Mouse (Mus musculus): ENCODE results near the gene Btbd8.

Btbd8 gene

GRCm38 (mm10) chr5:107437464-107438281, at the start of gene Btbd8:
Btbd8 (plus strand) TSS chr5:107437997.
- in situ Hi-C loops (cut with MboI; ENCODE audit: unreplicated experiment in 2 of 2): loop anchor here in 1 of 2 experiments (10.0 kb wide), 1 partner anchor 997 kb away; the partner anchor contains the start of gene Atp5k

GRCm38 (mm10) chr5:107389373-107389772, 48.4 kb upstream of the Btbd8 start:
- in situ Hi-C loops (cut with MboI; ENCODE audit: unreplicated experiment in 2 of 2): no loop called here

- in situ Hi-C loops (cut with MboI; ENCODE audit: unreplicated experiment in 2 of 2): no loop called here
These were observed 43.4 kb upstream of the Btbd8 start for GRCm38 (mm10) chr5:107394437-107394836.

GRCm38 (mm10) chr5:107402436-107402835, 35.4 kb upstream of the Btbd8 start, which contains the start of gene Ephx4:
Ephx4 (plus strand) TSS chr5:107402736.
- in situ Hi-C loops (cut with MboI; ENCODE audit: unreplicated experiment in 2 of 2): no loop called here

GRCm38 (mm10) chr5:107403011-107403946, 34.5 kb upstream of the Btbd8 start:
- in situ Hi-C loops (cut with MboI; ENCODE audit: unreplicated experiment in 2 of 2): no loop called here

GRCm38 (mm10) chr5:107403947-107404684, 33.7 kb upstream of the Btbd8 start:
- in situ Hi-C loops (cut with MboI; ENCODE audit: unreplicated experiment in 2 of 2): no loop called here

GRCm38 (mm10) chr5:107405361-107405760, 32.4 kb upstream of the Btbd8 start:
- in situ Hi-C loops (cut with MboI; ENCODE audit: unreplicated experiment in 2 of 2): no loop called here

- in situ Hi-C loops (cut with MboI; ENCODE audit: unreplicated experiment in 2 of 2): no loop called here
These were observed 27.5 kb upstream of the Btbd8 start for GRCm38 (mm10) chr5:107410305-107410704.

- in situ Hi-C loops (cut with MboI; ENCODE audit: unreplicated experiment in 2 of 2): no loop called here
These were observed 26.5 kb upstream of the Btbd8 start for GRCm38 (mm10) chr5:107411326-107411725.

- in situ Hi-C loops (cut with MboI; ENCODE audit: unreplicated experiment in 2 of 2): no loop called here
These were observed 25.5 kb upstream of the Btbd8 start for GRCm38 (mm10) chr5:107412285-107412684.

GRCm38 (mm10) chr5:107415098-107415497, 22.7 kb upstream of the Btbd8 start:
- in situ Hi-C loops (cut with MboI; ENCODE audit: unreplicated experiment in 2 of 2): no loop called here

- in situ Hi-C loops (cut with MboI; ENCODE audit: unreplicated experiment in 2 of 2): no loop called here
These were observed 16.1 kb upstream of the Btbd8 start for GRCm38 (mm10) chr5:107421676-107422075.

- in situ Hi-C loops (cut with MboI; ENCODE audit: unreplicated experiment in 2 of 2): loop anchor here in 1 of 2 experiments (10.0 kb wide), 1 partner anchor 1004 kb away; the partner anchor contains the start of gene Atp5k
These were observed 6.5 kb upstream of the Btbd8 start, which contains the start of gene Lpcat2b for GRCm38 (mm10) chr5:107431249-107431648. Lpcat2b (plus strand) TSS chr5:107431549.

GRCm38 (mm10) chr5:107434001-107434400, 3.8 kb upstream of the Btbd8 start:
- in situ Hi-C loops (cut with MboI; ENCODE audit: unreplicated experiment in 2 of 2): loop anchor here in 1 of 2 experiments (10.0 kb wide), 1 partner anchor 1001 kb away; the partner anchor contains the start of gene Atp5k

GRCm38 (mm10) chr5:107436185-107436584, 1.6 kb upstream of the Btbd8 start:
- in situ Hi-C loops (cut with MboI; ENCODE audit: unreplicated experiment in 2 of 2): loop anchor here in 1 of 2 experiments (10.0 kb wide), 1 partner anchor 999 kb away; the partner anchor contains the start of gene Atp5k

- in situ Hi-C loops (cut with MboI; ENCODE audit: unreplicated experiment in 2 of 2): loop anchor here in 1 of 2 experiments (10.0 kb wide), 1 partner anchor 998 kb away; the partner anchor contains the start of gene Atp5k
These were observed 1.1 kb upstream of the Btbd8 start for GRCm38 (mm10) chr5:107436587-107437209.

GRCm38 (mm10) chr5:107438353-107438752, 556 bp downstream of the Btbd8 start:
- in situ Hi-C loops (cut with MboI; ENCODE audit: unreplicated experiment in 2 of 2): loop anchor here in 1 of 2 experiments (10.0 kb wide), 1 partner anchor 996 kb away; the partner anchor contains the start of gene Atp5k

GRCm38 (mm10) chr5:107441881-107442280, 4.1 kb downstream of the Btbd8 start:
- in situ Hi-C loops (cut with MboI; ENCODE audit: unreplicated experiment in 2 of 2): no loop called here

GRCm38 (mm10) chr5:107444251-107444650, 6.5 kb downstream of the Btbd8 start:
- in situ Hi-C loops (cut with MboI; ENCODE audit: unreplicated experiment in 2 of 2): no loop called here
